Mouse (Mus musculus) hindbrain, embryonic 15.5 days (tissue): ENCODE data around the gene Rnf2. TPM values are rescaled to one million over a fixed set of nuclear protein-coding genes. Genes with fewer than 3 reads are reported as not detected.

Source experiments
- ATAC-seq: fragments of 200-750 bp; cut with Nextera tagmentation; 2 replicates; pipeline ENCODE4 v1.8.0; 2017; ENCODE audit warnings: low read depth, moderate number of reproducible peaks, moderate TSS enrichment; ENCODE audit not compliant: low FRiP score
- H3K27ac ChIP-seq: fragments of 300-500 bp; sonication (generic); replicated peaks from 2 replicates; pipeline ENCODE4 v1.5.1; 2015; ENCODE audit warnings: mild to moderate bottlenecking, inconsistent platforms
- H3K27me3 ChIP-seq: fragments of 300-500 bp; sonication (generic); 2 replicates; pipeline ENCODE4 v1.6.1; 2015; ENCODE audit warnings: control low read depth, inconsistent platforms
- H3K36me3 ChIP-seq: fragments of 300-500 bp; sonication (generic); 2 replicates; pipeline ENCODE4 v1.6.1; 2015; ENCODE audit warnings: control low read depth, inconsistent platforms
- H3K4me1 ChIP-seq: fragments of 300-500 bp; sonication (generic); replicated peaks from 2 replicates; pipeline ENCODE4 v1.6.1; 2015; ENCODE audit warnings: control low read depth, inconsistent platforms
- H3K4me2 ChIP-seq: fragments of 300-500 bp; sonication (generic); 2 replicates; pipeline ENCODE4 v1.6.1; 2015; ENCODE audit warnings: moderate library complexity, mild to moderate bottlenecking, inconsistent platforms
- H3K4me3 ChIP-seq: fragments of 300-500 bp; sonication (generic); 2 replicates; pipeline ENCODE4 v1.5.1; 2015; ENCODE audit warnings: mild to moderate bottlenecking, inconsistent platforms
- H3K9ac ChIP-seq: fragments of 300-500 bp; sonication (generic); 2 replicates; pipeline ENCODE4 v1.6.1; 2015; ENCODE audit warnings: inconsistent platforms
- H3K9me3 ChIP-seq: fragments of 300-500 bp; sonication (generic); 2 replicates; pipeline ENCODE4 v1.6.1; 2016; ENCODE audit warnings: control low read depth, inconsistent platforms
- WGBS: fragments of 180-500 bp; shearing (Covaris S2); methylation state at CpG from one replicate; pipeline ENCODE4 v1.1.7; 2015; 5-methylcytosine and 5-hydroxymethylcytosine counted together
- polyA plus RNA-seq: library from polyadenylated mRNA; unstranded; fragments of >200 nt; fragmentation: Nextera tagmentation; extraction: Ambion mirVana; gene quantifications from 2 replicates; pipeline ENCODE4 v1.2.1, GENCODE M21; 2015

Rnf2 gene
- polyA plus RNA-seq, 1 experiment from 2014 or later: 98.9 TPM

- WGBS: under 1% methylated on average over 53 of the region's 59 CpGs
- H3K4me1 ChIP-seq: peaks cover 30% of the 10 kb centered on the region
- peak overlapping the region; percentile 70 for H3K4me2 ChIP-seq
- peak; percentile 62 for ATAC-seq
- H3K9ac ChIP-seq: peak overlapping the region; percentile 97
- no peaks in the 10 kb centered on the region for H3K36me3 ChIP-seq
- H3K4me3 ChIP-seq: peak overlapping the region; percentile 88
- H3K9me3 ChIP-seq: no peaks in the 10 kb centered on the region
- peak overlapping the region; percentile 94 for H3K27ac ChIP-seq
- H3K27me3 ChIP-seq: no peaks in the 10 kb centered on the region
Observed at GRCm38 (mm10) chr1:151499815-151500501, 797 bp downstream of the Rnf2 start.

- H3K4me2 ChIP-seq: 0 out of 2 replicates have a peak overlapping the region, but pooled peaks have one; percentile 10
- H3K9me3 ChIP-seq: no peaks in the 10 kb centered on the region
- no peaks in the 10 kb centered on the region for H3K36me3 ChIP-seq
- no peak overlapping the region for H3K4me3 ChIP-seq
- ATAC-seq: no peak
- no peaks in the 10 kb centered on the region for H3K27me3 ChIP-seq
- H3K27ac ChIP-seq: no peak overlapping the region
- WGBS: 89% methylated on average over 3 of the region's 3 CpGs
- no peak overlapping the region for H3K9ac ChIP-seq
- H3K4me1 ChIP-seq: peaks cover 34% of the 10 kb centered on the region
Observed at GRCm38 (mm10) chr1:151498381-151498780, 2.4 kb downstream of the Rnf2 start.

DNA sequence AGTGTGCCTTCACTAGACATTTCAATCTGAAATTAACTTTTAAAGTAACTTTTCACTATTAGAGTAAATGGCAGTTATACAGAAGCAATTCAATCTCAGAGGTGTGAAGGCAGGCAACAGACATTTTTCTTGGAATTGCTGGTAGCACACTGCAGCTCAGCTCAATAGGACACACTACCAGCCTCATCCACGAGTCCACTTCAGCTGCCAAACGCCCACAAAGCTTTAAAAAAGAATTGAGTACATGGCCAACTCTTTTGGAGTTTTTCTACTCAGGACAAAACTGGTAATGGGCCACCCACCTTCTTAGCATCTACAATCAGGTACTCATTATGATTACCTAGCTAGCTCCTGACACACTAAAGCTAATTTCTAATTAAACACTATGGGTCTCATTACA, 2.8 kb downstream of the Rnf2 start:
- no peak overlapping the region for H3K4me3 ChIP-seq
- no peak overlapping the region for H3K4me2 ChIP-seq
- no peaks in the 10 kb centered on the region for H3K36me3 ChIP-seq
- peaks cover 34% of the 10 kb centered on the region for H3K4me1 ChIP-seq
- H3K27ac ChIP-seq: no peak overlapping the region
- no peak overlapping the region for H3K9ac ChIP-seq
- 74% methylated on average over 2 of the region's 2 CpGs for WGBS
- H3K9me3 ChIP-seq: no peaks in the 10 kb centered on the region
- H3K27me3 ChIP-seq: no peaks in the 10 kb centered on the region
- no peak for ATAC-seq

DNA sequence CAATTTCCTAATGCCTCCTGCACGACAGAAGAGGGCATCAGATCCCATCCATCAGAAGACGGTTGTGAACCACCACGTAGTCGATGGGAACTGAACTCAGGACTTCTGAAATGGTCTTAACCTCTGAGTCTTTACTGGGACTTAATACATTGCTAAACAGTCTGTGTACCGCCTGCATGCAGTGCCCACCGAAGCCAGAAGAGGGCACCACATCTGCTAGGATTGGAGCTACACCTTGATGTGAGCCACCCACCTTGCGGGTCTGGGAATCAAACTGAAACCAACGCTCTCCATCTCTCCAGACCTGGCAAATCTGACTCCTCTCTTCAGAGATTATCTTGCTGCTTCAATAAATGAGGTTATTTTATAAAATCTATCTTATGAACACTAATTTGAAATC, 3.7 kb downstream of the Rnf2 start:
- Histone ChIP-seq H3K4me3 (no peak overlapping the region), H3K36me3 (no peaks in the 10 kb centered on the region), H3K9me3 (no peaks in the 10 kb centered on the region), H3K27ac (no peak overlapping the region), H3K4me2 (no peak overlapping the region), H3K4me1 (peaks cover 34% of the 10 kb centered on the region), H3K27me3 (no peaks in the 10 kb centered on the region), H3K9ac (no peak overlapping the region)
- 87% methylated on average over 8 of the region's 8 CpGs for WGBS
- ATAC-seq: no peak

- H3K4me3 ChIP-seq: no peak overlapping the region
- H3K27ac ChIP-seq: no peak overlapping the region
- H3K4me1 ChIP-seq: peaks cover 31% of the 10 kb centered on the region
- ATAC-seq: no peak
- H3K27me3 ChIP-seq: no peaks in the 10 kb centered on the region
- H3K9me3 ChIP-seq: no peaks in the 10 kb centered on the region
- WGBS: 96% methylated on average over 2 of the region's 2 CpGs
- H3K4me2 ChIP-seq: no peak overlapping the region
- no peaks in the 10 kb centered on the region for H3K36me3 ChIP-seq
- no peak overlapping the region for H3K9ac ChIP-seq
Observed at GRCm38 (mm10) chr1:151495635-151496285, 5.0 kb downstream of the Rnf2 start.

DNA sequence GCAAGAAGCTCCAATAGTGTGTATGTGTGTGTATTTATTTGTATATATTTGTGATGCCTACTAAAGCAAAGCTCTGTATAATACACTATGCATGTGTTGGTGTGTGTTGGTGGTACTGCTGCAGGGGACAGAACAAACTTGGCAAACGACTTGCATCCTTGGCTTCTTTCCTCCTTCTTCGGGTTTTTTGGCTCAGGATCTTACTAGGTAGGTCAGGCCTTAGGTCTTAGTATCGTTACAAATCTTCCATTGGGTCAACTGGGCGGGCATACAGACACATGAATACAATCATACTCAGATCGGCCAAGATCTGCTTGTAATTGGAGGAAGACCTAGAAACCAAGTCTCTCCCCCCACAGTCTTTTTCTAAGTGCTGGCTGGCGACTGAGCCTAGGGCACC, 6.0 kb downstream of the Rnf2 start:
- no peak overlapping the region for H3K4me3 ChIP-seq
- no peaks in the 10 kb centered on the region for H3K9me3 ChIP-seq
- WGBS: 58% methylated on average over 6 of the region's 6 CpGs
- no peaks in the 10 kb centered on the region for H3K36me3 ChIP-seq
- no peak overlapping the region for H3K9ac ChIP-seq
- no peak for ATAC-seq
- H3K27me3 ChIP-seq: no peaks in the 10 kb centered on the region
- peaks cover 33% of the 10 kb centered on the region for H3K4me1 ChIP-seq
- H3K27ac ChIP-seq: no peak overlapping the region
- H3K4me2 ChIP-seq: no peak overlapping the region

DNA sequence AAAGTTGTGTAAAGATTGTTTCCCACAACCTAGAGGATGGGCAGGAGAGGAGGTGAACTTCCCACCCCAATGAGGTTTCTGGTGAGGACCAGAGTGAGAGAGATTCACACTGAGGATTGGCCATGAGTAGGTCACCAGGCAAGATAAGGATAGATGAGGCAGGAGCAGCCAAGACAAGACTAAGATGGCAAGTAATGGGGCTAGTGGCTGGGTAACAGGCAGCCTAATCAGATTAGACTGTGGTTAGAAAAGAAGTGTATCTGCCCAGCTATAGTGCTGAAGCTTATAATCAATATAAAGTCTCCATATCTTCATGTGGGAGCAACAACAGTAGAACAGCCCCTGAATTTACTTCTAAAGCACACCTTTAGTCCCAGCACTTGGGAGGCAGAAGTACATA, 6.9 kb downstream of the Rnf2 start:
- no peaks in the 10 kb centered on the region for H3K36me3 ChIP-seq
- no peak for ATAC-seq
- no peak overlapping the region for H3K27ac ChIP-seq
- no peaks in the 10 kb centered on the region for H3K9me3 ChIP-seq
- no peak overlapping the region for H3K4me3 ChIP-seq
- H3K4me2 ChIP-seq: no peak overlapping the region
- no peaks in the 10 kb centered on the region for H3K27me3 ChIP-seq
- peaks cover 30% of the 10 kb centered on the region for H3K4me1 ChIP-seq
- no peak overlapping the region for H3K9ac ChIP-seq

GRCm38 (mm10) chr1:151492419-151492818, 8.3 kb downstream of the Rnf2 start:
- Histone ChIP-seq H3K36me3 (no peaks in the 10 kb centered on the region), H3K4me2 (no peak overlapping the region), H3K9ac (no peak overlapping the region), H3K4me3 (no peak overlapping the region), H3K27ac (no peak overlapping the region), H3K27me3 (no peaks in the 10 kb centered on the region), H3K9me3 (no peaks in the 10 kb centered on the region), H3K4me1 (peaks cover 22% of the 10 kb centered on the region)
- WGBS: 34% methylated on average over 1 of the region's 1 CpGs
- ATAC-seq: no peak

GRCm38 (mm10) chr1:151489806-151490205, 10.9 kb downstream of the Rnf2 start:
- H3K9ac ChIP-seq: no peak overlapping the region
- no peaks in the 10 kb centered on the region for H3K9me3 ChIP-seq
- H3K27me3 ChIP-seq: no peaks in the 10 kb centered on the region
- H3K36me3 ChIP-seq: no peaks in the 10 kb centered on the region
- peaks cover 9% of the 10 kb centered on the region for H3K4me1 ChIP-seq
- no peak for ATAC-seq
- no peak overlapping the region for H3K27ac ChIP-seq
- no peak overlapping the region for H3K4me2 ChIP-seq
- no peak overlapping the region for H3K4me3 ChIP-seq
- WGBS: 81% methylated on average over 6 of the region's 6 CpGs

- no peak for ATAC-seq
- H3K4me3 ChIP-seq: no peak overlapping the region
- no peak overlapping the region for H3K27ac ChIP-seq
- no peaks in the 10 kb centered on the region for H3K27me3 ChIP-seq
- WGBS: 58% methylated on average over 5 of the region's 5 CpGs
- H3K4me1 ChIP-seq: peaks cover 6% of the 10 kb centered on the region; the same call in 1 of the 2 replicates
- no peaks in the 10 kb centered on the region for H3K9me3 ChIP-seq
- H3K36me3 ChIP-seq: 0 out of 2 replicates have a peak, but pooled peaks cover 4% of the 10 kb centered on the region
- no peak overlapping the region for H3K9ac ChIP-seq
- H3K4me2 ChIP-seq: no peak overlapping the region
Observed at GRCm38 (mm10) chr1:151484754-151485153, 16.0 kb downstream of the Rnf2 start.

DNA sequence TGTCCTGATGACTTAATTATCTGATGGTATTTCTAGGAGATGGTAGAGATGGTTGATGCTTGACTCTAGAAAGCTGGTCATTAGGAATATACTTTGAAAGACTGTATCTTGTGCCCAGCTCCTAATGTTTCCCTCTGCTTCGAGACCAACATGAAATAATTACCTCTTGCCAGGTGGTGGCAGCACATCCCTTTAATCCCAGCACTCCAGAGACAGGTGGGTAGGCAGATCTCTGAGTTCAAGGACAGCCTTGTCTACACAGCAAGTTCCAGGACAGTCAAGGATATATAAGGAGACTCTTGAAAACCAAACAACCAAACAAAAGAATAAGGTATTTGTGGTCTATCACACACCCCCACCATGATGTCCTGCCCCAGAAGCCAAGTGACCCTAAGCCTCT, 17.2 kb downstream of the Rnf2 start:
- Histone ChIP-seq H3K27me3 (no peaks in the 10 kb centered on the region), H3K4me1 (0 out of 2 replicates have a peak, but pooled peaks cover 6% of the 10 kb centered on the region), H3K9me3 (no peaks in the 10 kb centered on the region), H3K27ac (no peak overlapping the region), H3K36me3 (0 out of 2 replicates have a peak, but pooled peaks cover 4% of the 10 kb centered on the region), H3K4me3 (no peak overlapping the region), H3K9ac (no peak overlapping the region), H3K4me2 (no peak overlapping the region)
- no peak for ATAC-seq
- 76% methylated on average over 1 of the region's 1 CpGs for WGBS

DNA sequence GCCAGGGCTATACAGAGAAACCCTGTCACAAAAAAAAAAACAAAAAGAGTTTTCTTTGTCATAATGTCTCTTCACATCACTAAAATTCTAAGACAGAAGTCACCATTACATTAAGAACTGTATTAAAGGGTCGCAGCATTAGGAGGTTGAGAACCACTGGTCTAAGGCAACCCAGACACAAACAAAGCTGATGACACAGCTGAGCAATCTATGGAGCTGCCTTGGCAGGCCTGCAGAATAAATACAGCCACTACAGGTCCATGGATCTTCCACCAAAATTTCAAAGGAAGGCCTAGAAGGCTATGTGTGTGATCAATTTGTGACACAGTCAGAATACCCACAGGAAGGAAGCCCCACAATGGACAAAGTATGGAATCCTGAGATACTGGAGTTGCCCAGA, 18.3 kb downstream of the Rnf2 start:
- Histone ChIP-seq H3K36me3 (0 out of 2 replicates have a peak, but pooled peaks cover 4% of the 10 kb centered on the region), H3K4me1 (0 out of 2 replicates have a peak, but pooled peaks cover 6% of the 10 kb centered on the region), H3K9ac (no peak overlapping the region), H3K4me2 (no peak overlapping the region), H3K4me3 (no peak overlapping the region), H3K9me3 (no peaks in the 10 kb centered on the region), H3K27me3 (no peaks in the 10 kb centered on the region), H3K27ac (no peak overlapping the region)
- ATAC-seq: no peak
- 90% methylated on average over 1 of the region's 1 CpGs for WGBS
